Mouse (Mus musculus): ENCODE results near the gene Rnf39.
A peak's percentile ranks its signal among the peaks of the same experiment; 100 is the strongest.

Rnf39 gene

GRCm38 (mm10) chr17:36942791-36943471, at the start of gene Rnf39:
TSS of gene Rnf39 (plus strand) at chr17:36942918.
- DNase-seq (ENCODE audit: low read depth in 2 of 2, low spot score in 2 of 2), result no peak

- no peak for DNase-seq (ENCODE audit: low read depth in 2 of 2, low spot score in 2 of 2)
These were observed 49.3 kb upstream of the Rnf39 start for GRCm38 (mm10) chr17:36893387-36893786.

- no peak for DNase-seq (ENCODE audit: low read depth in 2 of 2, low spot score in 2 of 2)
These were observed 46.1 kb upstream of the Rnf39 start for GRCm38 (mm10) chr17:36896583-36896982.

- no peak for DNase-seq (ENCODE audit: low read depth in 2 of 2, low spot score in 2 of 2)
These were observed 45.7 kb upstream of the Rnf39 start for GRCm38 (mm10) chr17:36897065-36897464.

GRCm38 (mm10) chr17:36897552-36898205, 45.0 kb upstream of the Rnf39 start, which contains the start of gene Trim31:
TSS of gene Trim31 (plus strand) at chr17:36898118.
- no peak for DNase-seq (ENCODE audit: low read depth in 2 of 2, low spot score in 2 of 2)

- DNase-seq (ENCODE audit: low read depth in 2 of 2, low spot score in 2 of 2), result no peak
These were observed 43.3 kb upstream of the Rnf39 start for GRCm38 (mm10) chr17:36899376-36899775.

GRCm38 (mm10) chr17:36900001-36900400, 42.7 kb upstream of the Rnf39 start:
- no peak for DNase-seq (ENCODE audit: low read depth in 2 of 2, low spot score in 2 of 2)

- DNase-seq (ENCODE audit: low read depth in 2 of 2, low spot score in 2 of 2), result no peak
These were observed 42.0 kb upstream of the Rnf39 start for GRCm38 (mm10) chr17:36900691-36901090.

GRCm38 (mm10) chr17:36903651-36904050, 39.1 kb upstream of the Rnf39 start:
- DNase-seq (ENCODE audit: low read depth in 2 of 2, low spot score in 2 of 2), result no peak

GRCm38 (mm10) chr17:36908235-36908634, 34.5 kb upstream of the Rnf39 start:
- DNase-seq (ENCODE audit: low read depth in 2 of 2, low spot score in 2 of 2), result no peak

GRCm38 (mm10) chr17:36909802-36910201, 32.9 kb upstream of the Rnf39 start:
- DNase-seq (ENCODE audit: low read depth in 2 of 2, low spot score in 2 of 2), result no peak

- DNase-seq (ENCODE audit: low read depth in 2 of 2, low spot score in 2 of 2), result no peak
These were observed 30.7 kb upstream of the Rnf39 start for GRCm38 (mm10) chr17:36912031-36912430.

GRCm38 (mm10) chr17:36914108-36914507, 28.6 kb upstream of the Rnf39 start:
- DNase-seq (ENCODE audit: low read depth in 2 of 2, low spot score in 2 of 2), result peak; percentile 44 to 73

- peak; percentile 17 to 39 for DNase-seq (ENCODE audit: low read depth in 2 of 2, low spot score in 2 of 2)
These were observed 27.6 kb upstream of the Rnf39 start for GRCm38 (mm10) chr17:36915076-36915475.

GRCm38 (mm10) chr17:36920239-36920638, 22.5 kb upstream of the Rnf39 start:
- DNase-seq (ENCODE audit: low read depth in 2 of 2, low spot score in 2 of 2), result no peak

GRCm38 (mm10) chr17:36922715-36923114, 20.0 kb upstream of the Rnf39 start:
- DNase-seq (ENCODE audit: low read depth in 2 of 2, low spot score in 2 of 2), result no peak

- no peak for DNase-seq (ENCODE audit: low read depth in 2 of 2, low spot score in 2 of 2)
These were observed 19.2 kb upstream of the Rnf39 start for GRCm38 (mm10) chr17:36923491-36923890.

GRCm38 (mm10) chr17:36927496-36928120, 15.1 kb upstream of the Rnf39 start:
- no peak for DNase-seq (ENCODE audit: low read depth in 2 of 2, low spot score in 2 of 2)

- DNase-seq (ENCODE audit: low read depth in 2 of 2, low spot score in 2 of 2), result no peak
These were observed 13.3 kb upstream of the Rnf39 start for GRCm38 (mm10) chr17:36929236-36929932.

- no peak for DNase-seq (ENCODE audit: low read depth in 2 of 2, low spot score in 2 of 2)
These were observed 12.5 kb upstream of the Rnf39 start for GRCm38 (mm10) chr17:36930233-36930632.

- no peak for DNase-seq (ENCODE audit: low read depth in 2 of 2, low spot score in 2 of 2)
These were observed 11.6 kb upstream of the Rnf39 start for GRCm38 (mm10) chr17:36931130-36931529.

- no peak for DNase-seq (ENCODE audit: low read depth in 2 of 2, low spot score in 2 of 2)
These were observed 10.9 kb upstream of the Rnf39 start for GRCm38 (mm10) chr17:36931806-36932205.
